Mouse (Mus musculus) thymus, postnatal 4 days (tissue): ENCODE results near the gene Gm6882.
"Not testable (repeated sequence)": the region's sequence is repeated elsewhere in the genome, so short reads cannot be mapped to it uniquely, and the experiment has no call there.

Experiments
- DNase-seq: peaks from one replicate; pipeline ENCODE4 v3.0.0; 2021

Gene Gm6882

DNA sequence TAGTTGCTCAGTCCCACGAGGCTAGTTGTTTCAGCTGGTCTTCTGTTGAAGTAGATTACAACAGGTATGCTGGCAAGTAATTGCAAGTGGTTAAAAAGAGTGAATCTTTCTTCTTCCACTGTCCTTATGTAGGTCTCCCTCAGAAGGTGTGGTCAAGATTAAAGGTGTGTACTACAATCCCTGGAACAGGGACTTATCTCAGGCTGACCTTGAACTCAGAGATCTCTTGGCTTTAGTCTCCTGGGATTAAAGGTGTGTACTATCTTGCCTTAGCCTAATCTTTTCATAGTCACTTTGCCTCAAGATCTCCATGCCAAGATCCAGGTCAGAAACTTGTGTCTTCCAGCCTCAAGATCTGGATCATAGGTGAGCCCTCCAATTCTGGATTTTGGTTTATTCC is at the start of gene Gm6882:
Gm6882 (minus strand) TSS at position 101 of the 400 bp plus-strand sequence.
- DNase-seq = not testable (repeated sequence)
